Comparison of ENCODE assay signal across 8 mouse cellular contexts in the genomic region with DNA sequence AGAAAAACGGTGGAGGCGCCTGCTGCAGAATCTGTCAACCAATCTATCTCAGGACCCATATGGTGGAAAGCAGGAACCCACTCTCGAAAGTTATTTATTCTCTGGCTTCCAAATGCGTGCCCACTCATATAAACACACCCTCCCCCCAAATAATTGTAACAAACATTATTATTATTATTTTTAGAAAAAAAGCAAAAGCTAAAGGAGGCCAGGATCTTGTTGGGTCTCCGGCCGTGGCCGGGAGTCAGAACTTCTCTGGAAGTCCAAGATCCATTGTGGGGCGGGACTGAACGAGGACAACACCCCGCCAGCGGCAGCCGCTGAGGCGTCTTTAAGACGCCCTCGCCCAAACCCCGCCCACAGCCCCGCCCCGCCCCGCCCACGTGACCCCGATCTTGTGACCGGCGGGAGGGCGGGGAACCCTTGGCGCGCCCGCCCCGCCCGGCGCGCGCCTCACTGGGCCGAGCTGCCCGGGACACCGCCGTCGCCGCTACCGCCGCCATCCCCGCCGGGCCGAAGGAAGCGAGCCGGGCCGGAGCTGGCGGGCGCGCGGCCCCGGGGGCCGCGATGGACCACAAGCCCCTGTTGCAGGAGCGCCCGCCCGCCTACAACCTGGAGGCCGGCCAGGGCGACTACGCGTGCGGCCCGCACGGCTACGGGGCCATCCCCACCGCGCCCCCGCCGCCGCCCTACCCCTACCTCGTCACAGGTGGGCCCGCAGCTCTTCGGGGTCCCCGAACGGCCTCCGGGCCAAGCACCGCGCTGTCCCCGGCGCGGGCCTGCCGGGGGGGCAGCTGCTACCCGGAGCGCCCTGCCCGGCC. TPM values are rescaled to one million over a fixed set of nuclear protein-coding genes. Genes with fewer than 3 reads are reported as not detected.
DNase-seq lines count a peak whose midpoint lies in the region; ATAC-seq and TF ChIP-seq lines count a peak whose summit lies in the region.

No protein-coding gene starts in this region.

- peak overlapping the region; percentile 98 for H3K27ac ChIP-seq in hindbrain, embryonic 10.5 days
- H3K27ac ChIP-seq in lung, postnatal 0 days (ENCODE audit: low read length) = peak overlapping the region; percentile 98

- peak overlapping the region; percentile 76 for H3K4me2 ChIP-seq in lung, postnatal 0 days (replicated peaks; ENCODE audit: low read depth, low read length)

- H3K36me3 ChIP-seq in hindbrain, embryonic 10.5 days = peaks cover 28% of the 10 kb centered on the region
- H3K36me3 ChIP-seq in lung, postnatal 0 days (ENCODE audit: insufficient read depth, low read length) = no peaks in the 10 kb centered on the region

- peak overlapping the region; percentile 99 for H3K4me3 ChIP-seq in hindbrain, embryonic 10.5 days
- peak overlapping the region; percentile 99 for H3K4me3 ChIP-seq in lung, postnatal 0 days (ENCODE audit: low read depth, low read length)

- under 1% methylated on average over 84 of the region's 84 CpGs for WGBS in hindbrain, embryonic 10.5 days
- under 1% methylated on average over 24 of the region's 84 CpGs for WGBS in lung, postnatal 0 days

- peaks cover 42% of the 10 kb centered on the region for H3K4me1 ChIP-seq in hindbrain, embryonic 10.5 days (replicated peaks)
- peaks cover 21% of the 10 kb centered on the region for H3K4me1 ChIP-seq in lung, postnatal 0 days (ENCODE audit: insufficient read depth, low read depth, low read length)

- peak; percentile 9; the same call in 1 of the 2 replicates for TF ChIP-seq EP300 in lung, postnatal 0 days (IDR thresholded peaks at IDR 0.05)

- H3K9ac ChIP-seq in lung, postnatal 0 days (replicated peaks; ENCODE audit: low read depth) = peak overlapping the region; percentile 97

- H3K9me3 ChIP-seq in hindbrain, embryonic 10.5 days = peaks cover 6% of the 10 kb centered on the region; the same call in 1 of the 2 replicates
- no peaks in the 10 kb centered on the region for H3K9me3 ChIP-seq in lung, postnatal 0 days (ENCODE audit: low read length)

- TF ChIP-seq CTCF in lung, postnatal 0 days (IDR thresholded peaks at IDR 0.05) = no peak

- DNase-seq in NIH3T3 (ENCODE audit: low read depth) = peak; percentile 96
- DNase-seq in cerebellum, adult 9-10 months = peak; percentile 82
- peak; percentile 93 for DNase-seq in hindbrain, embryonic 10.5 days (ENCODE audit: low spot score)
- peak; percentile 73 to 81 for DNase-seq in layer of hippocampus, postnatal 10 days (ENCODE audit: low spot score in 2 of 2)
- peak; percentile 96 for DNase-seq in lung, postnatal 0 days (ENCODE audit: low spot score)
- peak; percentile 54 for DNase-seq in ovary, postnatal 10 days (ENCODE audit: low spot score)
- peak; percentile 87 for DNase-seq in thymus, postnatal 0 days (ENCODE audit: low spot score)

- H3K27me3 ChIP-seq in hindbrain, embryonic 10.5 days (ENCODE audit: insufficient read depth, poor library complexity, severe bottlenecking) = no peaks in the 10 kb centered on the region
- no peaks in the 10 kb centered on the region for H3K27me3 ChIP-seq in lung, postnatal 0 days (replicated peaks; ENCODE audit: insufficient read depth, low read length)

- ATAC-seq in frontal cortex, adult (ENCODE audit: low TSS enrichment) = peak; percentile 35
- ATAC-seq in lung, postnatal 0 days = peak; percentile 86

RNA-seq across cellular contexts. Expression of a gene that starts 10.8 kb away (rescaled TPM):
- 115 and 157 TPM in 2 replicates for polyA plus RNA-seq in hindbrain, embryonic 10.5 days (2016; fragmentation: Nextera tagmentation; extraction: Ambion mirVana)
- 10 to 100 TPM; 64.3 to 69.4 TPM for total RNA-seq in layer of hippocampus, postnatal 10 days (2021)
- 278 and 286 TPM in 2 replicates for polyA plus RNA-seq in lung, postnatal 0 days (2015; fragmentation: Nextera tagmentation; extraction: Ambion mirVana)
- 83.1 and 87.9 TPM in 2 replicates for polyA plus RNA-seq in thymus, postnatal 0 days (2015; fragmentation: Nextera tagmentation; extraction: Ambion mirVana)

RNA-seq across cellular contexts. Expression of a gene that starts 31.6 kb away (rescaled TPM):
- 23.4 and 24.7 TPM in 2 replicates for polyA plus RNA-seq in hindbrain, embryonic 10.5 days (2016; fragmentation: Nextera tagmentation; extraction: Ambion mirVana)
- total RNA-seq in layer of hippocampus, postnatal 10 days (2021) = 10 to 100 TPM; 85.3 to 99.4 TPM
- 34.1 and 35.0 TPM in 2 replicates for polyA plus RNA-seq in lung, postnatal 0 days (2015; fragmentation: Nextera tagmentation; extraction: Ambion mirVana)
- polyA plus RNA-seq in thymus, postnatal 0 days (2015; fragmentation: Nextera tagmentation; extraction: Ambion mirVana) = 37.6 and 51.3 TPM in 2 replicates

Comparison
In these comparisons a context has a peak if more than half of its experiments do, and no peak if none do; other contexts are left out.
1. Peak in every context shown above with its lines: DNase-seq, ATAC-seq, H3K4me3 ChIP-seq and H3K27ac ChIP-seq.